Mouse (Mus musculus) cerebellum, adult 11 months (tissue): ENCODE results near the gene Cdc16.

Source experiments
- DNase-seq: peaks from one replicate; pipeline ENCODE4 v3.0.0; 2022

Gene Cdc16

DNA sequence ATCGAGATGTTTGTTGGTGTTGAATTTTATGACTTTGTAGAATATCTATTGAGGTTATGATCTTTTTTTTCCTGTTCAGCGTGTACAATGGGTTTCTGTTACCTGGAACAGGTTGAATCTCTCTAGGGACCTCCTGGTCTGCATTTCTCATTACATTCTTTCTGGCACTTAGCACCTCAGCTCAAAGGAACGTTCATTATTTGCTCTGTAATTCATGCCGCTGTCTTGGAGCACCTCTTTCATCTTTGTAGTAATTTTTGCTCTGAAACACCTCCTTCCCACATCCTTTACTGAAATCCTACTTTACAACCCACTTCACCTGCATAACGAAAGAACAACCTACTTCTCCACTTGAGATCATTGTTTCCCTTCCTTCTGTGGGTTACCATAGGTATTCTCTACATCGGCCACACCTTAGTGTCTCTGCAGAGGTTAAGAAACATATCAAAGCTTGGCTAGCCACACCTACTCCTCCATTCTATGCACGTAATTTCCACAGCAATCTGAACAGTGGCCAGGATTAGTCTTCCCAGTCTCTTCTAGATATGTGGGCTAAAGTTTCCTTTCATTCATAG is 71.2 kb downstream of the Cdc16 start:
- no peak for DNase-seq
